ENCODE assay signal across 37 mouse cellular contexts in genomic region chr4:62376123-62376522, GRCm38 (mm10). TPM values are rescaled to one million over a fixed set of nuclear protein-coding genes. Genes with fewer than 3 reads are reported as not detected.
"Had no signal": no experiment of that assay in that cellular context is flagged by ENCODE, and none has a peak within 500 bp of the region (broad histone marks: within the 10 kb centered on the region; RNA-seq: fewer than 3 reads in every experiment).

No protein-coding gene starts in this region.

- H3K9me3 ChIP-seq: embryonic facial prominence, embryonic 10.5 days; embryonic facial prominence, embryonic 12.5 days; embryonic facial prominence, embryonic 13.5 days; embryonic facial prominence, embryonic 15.5 days; forebrain, embryonic 10.5 days; forebrain, embryonic 12.5 days; forebrain, embryonic 13.5 days; forebrain, embryonic 15.5 days had no signal

- H3K4me2 ChIP-seq: embryonic facial prominence, embryonic 12.5 days; embryonic facial prominence, embryonic 13.5 days; embryonic facial prominence, embryonic 15.5 days; forebrain, embryonic 12.5 days; forebrain, embryonic 13.5 days; forebrain, embryonic 15.5 days had no signal

- H3K4me1 ChIP-seq: embryonic facial prominence, embryonic 12.5 days; embryonic facial prominence, embryonic 13.5 days had no signal

- ATAC-seq: forebrain, embryonic 13.5 days; forebrain, embryonic 14.5 days; forebrain, embryonic 15.5 days; forebrain, embryonic 16.5 days; forebrain, postnatal 0 days had no signal

- DNase-seq: cerebellum, adult 2 months; cerebellum, adult 8-10 months; cerebellum, adult 9-10 months; cerebellum, adult 9-11 months; cerebellum, postnatal 10 days; cerebellum, postnatal 14 days; cerebellum, postnatal 25 days; cerebellum, postnatal 36 days; embryo, embryonic 11 days; forebrain, postnatal 0 days; gastrocnemius, adult 2 months; gastrocnemius, postnatal 10 days; gastrocnemius, postnatal 14 days; gastrocnemius, postnatal 25 days; gastrocnemius, postnatal 36 days; heart, adult 11 months; heart, adult 18-20 months; heart, adult 2 months had no signal

- H3K27ac ChIP-seq: embryonic facial prominence, embryonic 10.5 days; embryonic facial prominence, embryonic 12.5 days; embryonic facial prominence, embryonic 13.5 days; embryonic facial prominence, embryonic 15.5 days; forebrain, embryonic 10.5 days; forebrain, embryonic 12.5 days; forebrain, embryonic 13.5 days; forebrain, embryonic 15.5 days; gastrocnemius, adult 2 months; heart, adult 2 months had no signal

- H3K36me3 ChIP-seq: embryonic facial prominence, embryonic 10.5 days; embryonic facial prominence, embryonic 12.5 days; embryonic facial prominence, embryonic 13.5 days; embryonic facial prominence, embryonic 15.5 days; forebrain, embryonic 10.5 days; forebrain, embryonic 12.5 days; forebrain, embryonic 15.5 days had no signal

- H3K9ac ChIP-seq: embryonic facial prominence, embryonic 12.5 days; embryonic facial prominence, embryonic 13.5 days; embryonic facial prominence, embryonic 15.5 days; forebrain, embryonic 12.5 days; forebrain, embryonic 13.5 days; forebrain, embryonic 15.5 days; forebrain, postnatal 0 days had no signal

- H3K4me3 ChIP-seq: embryonic facial prominence, embryonic 10.5 days; embryonic facial prominence, embryonic 12.5 days; embryonic facial prominence, embryonic 13.5 days; embryonic facial prominence, embryonic 15.5 days; erythroblast, embryonic 14.5 days; forebrain, embryonic 10.5 days; forebrain, embryonic 12.5 days; forebrain, embryonic 13.5 days; forebrain, embryonic 15.5 days; gastrocnemius, adult 2 months; heart, adult 2 months had no signal

- H3K27me3 ChIP-seq: embryonic facial prominence, embryonic 12.5 days; embryonic facial prominence, embryonic 13.5 days; embryonic facial prominence, embryonic 15.5 days; forebrain, embryonic 12.5 days; forebrain, embryonic 13.5 days; forebrain, embryonic 15.5 days had no signal

RNA-seq across cellular contexts. Expression of gene Rnf183, which starts 58.9 kb away (rescaled TPM):
- total RNA-seq: common myeloid progenitor, adult 5-6 weeks; gastrocnemius, adult 18-20 months; gastrocnemius, adult 2 months; gastrocnemius, adult 8-10 months; gastrocnemius, postnatal 10 days; gastrocnemius, postnatal 14 days; gastrocnemius, postnatal 25 days; gastrocnemius, postnatal 36 days; gastrocnemius, postnatal 4 days; granulocyte monocyte progenitor cell, adult 5-6 weeks; heart, adult 18-20 months; heart, adult 2 months; heart, adult 8-10 months had no signal
- polyA plus RNA-seq: embryonic facial prominence, embryonic 10.5 days; embryonic facial prominence, embryonic 11.5 days; embryonic facial prominence, embryonic 12.5 days; embryonic facial prominence, embryonic 13.5 days; erythroblast, embryonic 14.5 days; forebrain, embryonic 11.5 days; forebrain, embryonic 12.5 days; forebrain, embryonic 13.5 days; forebrain, embryonic 14.5 days; forebrain, embryonic 16.5 days; heart, adult 2 months had no signal
